Mouse (Mus musculus): ENCODE measurements around the gene Aff3.

The Aff3 gene

DNA sequence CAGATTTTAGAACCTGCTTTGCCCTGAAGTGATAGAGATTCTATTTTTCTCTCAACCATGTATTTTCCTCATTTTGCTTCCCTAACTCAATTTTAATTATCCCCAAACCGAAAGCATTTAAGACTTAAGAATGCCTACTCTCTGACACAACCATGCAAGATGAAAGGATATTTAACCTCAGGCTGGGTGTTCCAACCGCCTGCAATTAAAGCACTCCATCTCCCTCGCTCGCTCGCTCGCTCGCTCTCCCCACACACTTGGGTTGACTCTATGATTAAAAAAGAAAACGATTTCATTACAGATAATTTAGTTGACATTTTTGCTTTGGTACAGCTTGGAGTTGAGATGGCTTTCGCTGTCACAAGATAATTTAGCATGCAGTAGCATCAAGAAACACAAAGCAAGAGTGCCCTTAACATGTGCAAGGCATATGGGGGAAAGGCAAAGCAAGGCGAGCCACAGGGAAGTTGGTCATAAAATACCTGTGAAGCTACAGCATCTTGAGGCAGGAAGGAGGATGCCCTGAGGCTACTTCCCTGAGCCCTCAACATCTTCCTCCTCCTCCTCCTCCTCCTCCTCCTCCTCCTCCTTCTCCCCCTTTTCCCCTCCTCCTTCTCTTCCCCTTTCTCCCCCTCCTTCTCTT is 167.7 kb downstream of the Aff3 start:
- DNase-seq (ENCODE audit: low read depth, low spot score) = peak; percentile 37

DNA sequence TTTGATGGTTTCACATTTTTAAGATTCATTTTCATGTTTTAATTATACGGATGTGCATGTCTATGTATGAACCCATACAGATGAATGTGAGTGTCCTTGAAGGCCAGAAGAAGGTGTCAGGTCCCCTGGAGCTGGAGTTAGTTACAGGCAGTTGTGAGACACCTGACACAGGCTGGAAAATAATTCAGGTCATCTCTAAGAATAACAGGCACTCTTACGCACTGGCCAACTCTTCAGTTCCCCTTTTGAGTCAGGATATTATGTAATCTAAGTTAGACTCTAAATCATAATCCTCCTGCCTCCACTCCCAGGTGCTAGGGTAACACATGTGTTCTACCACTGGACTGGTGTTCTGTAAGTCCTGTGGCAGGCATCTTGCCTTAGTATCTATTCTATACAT is 169.5 kb downstream of the Aff3 start:
- no peak for DNase-seq (ENCODE audit: low read depth, low spot score)

DNA sequence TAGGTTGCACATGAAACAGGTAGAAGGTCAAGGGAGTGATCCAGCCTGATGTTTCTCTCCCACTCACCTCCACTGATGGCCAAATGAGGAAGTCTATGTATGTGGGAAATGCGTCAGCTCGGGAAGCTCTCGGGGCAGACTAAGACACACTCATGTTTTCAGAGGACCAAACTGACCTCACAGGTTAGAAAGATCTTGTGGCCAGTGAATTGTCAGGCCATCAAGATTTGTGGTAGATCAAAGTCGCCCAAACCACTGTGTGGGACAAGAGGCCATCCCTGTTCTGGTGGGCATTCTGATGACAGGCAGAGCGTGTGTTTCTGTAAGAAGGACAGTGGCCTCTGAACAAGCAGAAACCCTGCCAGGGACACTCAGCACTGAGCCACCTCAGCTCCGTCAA is 175.0 kb downstream of the Aff3 start:
- DNase-seq (ENCODE audit: low read depth, low spot score) = no peak

DNA sequence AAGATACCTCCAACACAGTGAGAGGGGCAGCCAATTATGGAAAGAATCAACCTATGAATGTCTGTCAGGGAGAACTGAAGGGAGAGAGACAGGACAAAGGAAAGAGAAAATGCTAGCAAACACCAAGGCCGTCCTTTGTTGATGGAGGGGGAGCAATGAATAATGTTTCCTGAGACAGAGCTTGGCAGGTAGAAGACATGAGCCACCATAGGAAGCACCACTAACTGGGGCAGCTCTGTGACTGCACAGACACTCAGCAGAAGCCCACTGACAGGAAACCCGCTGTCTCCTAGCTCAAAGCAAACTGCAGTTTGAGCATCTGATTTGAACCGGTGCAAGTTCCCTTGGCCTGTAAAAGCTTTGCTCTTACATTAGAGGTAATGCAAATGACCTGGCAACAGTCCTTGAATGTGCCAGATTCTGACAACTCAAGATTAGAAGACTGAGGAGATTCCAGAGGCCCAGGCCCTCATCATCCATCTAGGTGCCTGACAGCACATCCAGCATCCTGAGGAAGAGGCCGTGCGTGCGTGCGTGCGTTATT is 176.0 kb downstream of the Aff3 start:
- DNase-seq (ENCODE audit: low read depth, low spot score) = no peak

DNA sequence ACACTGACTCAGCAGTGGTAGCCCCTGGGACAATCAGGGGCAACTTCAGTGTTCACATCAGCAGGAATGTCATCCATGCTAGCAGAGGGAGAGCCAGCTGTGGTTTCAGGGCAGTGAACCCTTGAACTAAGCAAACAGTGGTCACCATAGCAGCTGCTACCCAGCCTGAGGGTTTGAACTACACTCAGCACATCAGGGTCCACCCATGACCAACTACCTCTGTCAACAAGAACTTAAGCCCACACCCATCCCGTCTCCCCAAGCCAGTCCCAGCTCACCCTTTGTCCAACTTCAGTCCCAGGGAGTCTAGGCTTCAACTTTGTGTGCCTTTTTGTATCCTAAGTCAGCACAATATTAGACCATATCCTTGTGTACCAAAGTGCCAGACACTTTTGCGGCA is 176.9 kb downstream of the Aff3 start:
- no peak for DNase-seq (ENCODE audit: low read depth, low spot score)

DNA sequence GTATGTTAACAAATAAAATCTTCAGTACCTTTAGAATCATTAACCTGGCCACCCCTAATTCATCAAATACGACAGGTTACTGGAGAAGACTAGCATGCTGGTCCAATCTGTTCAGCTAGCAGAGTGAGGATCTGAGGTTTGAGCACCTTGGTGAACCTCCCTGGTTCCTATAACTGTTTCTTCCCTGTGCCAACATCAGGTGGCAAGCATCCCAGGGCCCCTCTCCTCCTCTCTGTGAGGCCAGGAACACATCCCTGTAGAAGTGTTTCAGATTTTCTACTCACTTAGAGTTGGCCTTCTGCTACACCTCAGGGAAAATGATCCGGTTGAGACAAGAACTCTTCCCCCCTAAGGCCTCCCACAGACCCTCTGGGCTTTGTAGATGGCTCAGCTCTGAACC is 181.6 kb downstream of the Aff3 start:
- DNase-seq (ENCODE audit: low read depth, low spot score) = no peak

DNA sequence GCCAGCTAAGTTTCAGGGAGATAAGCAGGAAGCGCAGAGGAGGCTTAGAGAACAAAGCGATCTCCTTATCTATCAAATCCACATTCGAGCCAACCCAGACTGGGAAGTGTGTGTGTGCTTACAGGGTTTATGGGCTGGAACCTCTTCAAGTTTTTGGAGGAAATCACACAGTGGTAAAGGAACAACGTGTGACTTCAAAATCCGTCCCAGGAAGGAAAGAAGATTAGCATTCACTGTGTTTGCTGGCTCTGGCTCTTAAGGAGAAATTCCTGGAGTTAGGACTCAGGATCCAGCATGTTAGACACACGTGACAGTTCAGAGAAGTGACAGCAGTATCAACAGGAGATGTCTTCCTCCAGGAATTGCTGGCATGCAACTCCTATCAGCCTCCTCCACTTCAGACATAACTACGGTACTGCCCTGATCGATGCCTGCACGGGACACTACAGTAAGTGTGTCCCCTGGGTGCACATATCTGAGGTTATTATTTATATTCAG is 186.5 kb downstream of the Aff3 start:
- peak; percentile 58 for DNase-seq (ENCODE audit: low read depth, low spot score)

DNA sequence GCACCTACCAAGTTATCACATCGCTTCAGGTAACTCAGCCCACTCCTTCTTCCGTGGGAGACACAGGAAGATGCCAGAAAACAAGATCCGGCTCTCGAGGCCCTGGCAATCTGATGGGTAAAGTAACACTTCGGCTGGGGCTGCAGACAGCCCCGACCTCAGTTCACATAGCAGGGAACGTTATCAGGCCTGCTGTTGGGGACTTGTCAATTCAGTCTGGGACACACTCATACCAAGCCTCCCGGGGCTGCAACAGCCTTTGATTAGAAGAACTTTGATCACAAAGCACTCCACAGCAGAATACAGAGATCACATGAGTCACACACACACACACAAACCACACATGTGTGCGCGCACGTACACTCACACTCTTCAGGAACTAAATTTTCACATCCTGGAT is 193.9 kb downstream of the Aff3 start:
- no peak for DNase-seq (ENCODE audit: low read depth, low spot score)

DNA sequence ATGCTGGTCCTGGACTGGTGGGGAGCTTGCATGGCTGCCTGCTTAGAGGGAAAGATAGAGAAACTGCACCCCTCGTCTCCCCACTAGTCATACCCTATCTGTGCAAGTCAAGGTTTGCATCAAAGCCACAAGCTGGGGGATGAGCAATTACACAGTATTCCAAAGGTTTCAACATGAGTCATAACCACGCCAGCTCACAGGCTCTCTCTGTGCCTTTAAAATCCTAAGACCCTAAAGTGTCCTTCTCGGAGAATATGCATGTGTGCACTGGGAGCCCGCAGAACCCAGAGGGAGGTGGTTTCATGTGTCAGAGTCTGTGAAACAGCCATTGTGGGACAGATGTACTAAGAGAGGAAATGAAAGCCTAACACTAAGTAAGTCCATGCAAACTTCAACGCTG is 194.6 kb downstream of the Aff3 start:
- peak; percentile 66 for DNase-seq (ENCODE audit: low read depth, low spot score)

DNA sequence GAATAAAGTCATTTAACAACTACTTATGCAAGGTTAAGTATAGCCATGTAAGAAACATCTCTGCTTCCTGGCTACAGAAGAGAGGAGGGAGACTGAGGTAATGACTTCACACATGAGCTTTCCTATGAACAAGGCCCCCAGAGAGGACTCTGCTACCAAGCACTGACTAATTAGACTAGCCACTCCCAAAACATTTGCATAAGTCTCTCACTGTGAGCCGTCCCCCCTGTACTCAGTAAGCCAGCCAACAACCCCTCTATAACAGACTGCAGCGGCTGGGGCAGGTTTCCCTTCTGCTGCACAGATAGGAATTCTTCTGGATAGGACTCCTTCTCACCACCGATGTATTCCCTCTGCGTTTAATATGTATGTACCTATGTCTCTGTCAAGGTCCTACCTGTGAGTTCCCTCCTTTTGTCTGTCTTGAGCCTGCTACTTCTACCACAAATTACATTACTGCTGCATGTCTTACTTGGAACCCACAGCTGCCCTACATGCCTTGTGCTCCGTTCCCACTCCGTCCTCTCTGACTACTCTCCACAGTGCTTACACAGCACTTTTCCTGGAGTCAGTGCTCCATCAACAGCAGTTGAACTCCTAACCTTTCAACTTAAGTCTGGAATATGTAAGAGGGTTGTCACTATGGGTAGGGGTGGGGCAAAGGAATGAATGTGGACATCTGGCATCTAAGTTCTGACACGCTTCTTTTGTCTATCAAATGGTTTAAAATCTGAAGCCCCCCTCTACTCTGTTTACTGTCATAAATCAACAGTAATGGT is 197.3 kb downstream of the Aff3 start:
- DNase-seq (ENCODE audit: low read depth, low spot score) = no peak

DNA sequence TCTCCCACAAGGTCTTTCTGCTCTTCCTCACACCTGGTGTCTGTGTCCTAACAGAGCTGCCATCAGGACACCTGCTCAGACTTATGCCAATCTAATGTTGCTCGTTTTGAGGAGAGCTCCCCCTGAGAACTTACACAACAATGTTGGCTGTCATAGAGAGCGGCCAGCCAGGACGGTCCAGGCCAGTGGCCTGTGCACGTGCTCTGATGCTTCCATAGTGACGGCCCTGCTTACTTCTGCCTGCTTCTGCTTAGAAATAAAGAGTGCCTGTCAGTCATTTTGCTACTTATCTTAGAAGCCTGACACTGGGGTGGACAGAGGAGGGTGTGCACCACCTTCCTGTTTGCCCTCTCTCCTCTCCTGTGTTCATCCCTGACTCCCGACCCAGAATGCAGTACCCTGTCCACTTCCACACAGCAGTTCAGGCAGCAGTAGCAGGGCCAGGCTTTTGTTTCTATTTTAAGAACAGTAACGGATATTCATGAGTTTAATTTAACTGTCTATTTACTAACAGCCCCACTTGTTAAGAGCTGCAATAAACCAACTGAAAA is 208.0 kb downstream of the Aff3 start:
- DNase-seq (ENCODE audit: low read depth, low spot score) = no peak

DNA sequence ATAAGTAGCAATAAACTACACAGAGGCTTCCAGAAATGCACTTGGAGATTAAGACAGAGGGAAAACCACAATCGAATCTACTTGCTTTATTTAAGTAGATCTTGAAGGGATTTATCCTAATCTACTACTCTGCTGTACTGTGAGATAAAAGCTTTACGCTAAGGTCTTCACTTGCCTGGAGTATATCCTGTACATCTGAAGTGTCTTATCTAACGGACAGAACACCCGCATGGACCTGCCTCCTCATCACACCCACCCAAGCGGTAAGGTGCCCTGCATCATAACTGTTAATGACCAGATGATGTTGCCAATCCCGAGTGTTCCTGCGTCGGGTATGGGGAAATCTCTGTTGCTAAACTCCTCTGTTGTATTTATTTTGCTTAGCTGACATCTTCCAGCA is 209.8 kb downstream of the Aff3 start:
- DNase-seq (ENCODE audit: low read depth, low spot score) = no peak

DNA sequence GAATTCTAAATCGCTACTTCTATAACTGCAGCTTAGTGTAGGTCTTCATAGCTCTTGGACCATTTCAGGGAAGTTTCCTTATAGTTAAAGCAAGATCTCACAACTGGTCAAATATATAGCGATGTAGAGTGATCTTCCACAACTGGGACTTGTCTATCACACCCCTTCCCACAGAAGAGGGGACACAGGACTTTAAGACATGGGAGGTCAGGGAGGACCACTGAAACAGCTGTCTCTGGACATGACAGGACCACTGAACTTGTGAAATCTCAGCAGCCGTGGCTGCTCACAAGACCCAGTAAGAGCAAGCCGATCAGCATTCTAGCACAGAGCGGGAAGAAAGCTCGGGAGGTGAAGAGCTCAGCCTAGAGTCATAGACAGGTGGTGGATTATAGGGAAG is 213.4 kb downstream of the Aff3 start:
- DNase-seq (ENCODE audit: low read depth, low spot score) = no peak

DNA sequence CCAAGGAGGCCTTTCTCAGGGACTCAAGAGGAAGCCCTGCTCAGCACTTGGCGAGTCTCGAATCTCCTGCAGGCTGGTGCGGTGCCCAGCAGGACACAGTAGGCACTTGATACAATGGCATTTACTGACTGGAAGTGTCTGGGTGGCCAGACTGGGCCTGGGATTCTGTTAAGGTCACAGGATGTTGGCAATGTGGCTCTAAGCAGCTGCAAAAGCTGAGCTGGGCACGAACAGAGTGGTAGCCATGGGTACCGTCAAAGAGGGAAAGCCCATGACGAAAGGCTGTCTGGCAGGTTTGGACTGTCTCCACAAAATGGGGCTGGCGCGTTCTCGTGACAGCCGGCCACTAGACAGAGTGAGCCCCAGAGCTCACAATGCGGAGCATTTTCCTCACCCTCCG is 214.1 kb downstream of the Aff3 start:
- peak; percentile 75 for DNase-seq (ENCODE audit: low read depth, low spot score)

DNA sequence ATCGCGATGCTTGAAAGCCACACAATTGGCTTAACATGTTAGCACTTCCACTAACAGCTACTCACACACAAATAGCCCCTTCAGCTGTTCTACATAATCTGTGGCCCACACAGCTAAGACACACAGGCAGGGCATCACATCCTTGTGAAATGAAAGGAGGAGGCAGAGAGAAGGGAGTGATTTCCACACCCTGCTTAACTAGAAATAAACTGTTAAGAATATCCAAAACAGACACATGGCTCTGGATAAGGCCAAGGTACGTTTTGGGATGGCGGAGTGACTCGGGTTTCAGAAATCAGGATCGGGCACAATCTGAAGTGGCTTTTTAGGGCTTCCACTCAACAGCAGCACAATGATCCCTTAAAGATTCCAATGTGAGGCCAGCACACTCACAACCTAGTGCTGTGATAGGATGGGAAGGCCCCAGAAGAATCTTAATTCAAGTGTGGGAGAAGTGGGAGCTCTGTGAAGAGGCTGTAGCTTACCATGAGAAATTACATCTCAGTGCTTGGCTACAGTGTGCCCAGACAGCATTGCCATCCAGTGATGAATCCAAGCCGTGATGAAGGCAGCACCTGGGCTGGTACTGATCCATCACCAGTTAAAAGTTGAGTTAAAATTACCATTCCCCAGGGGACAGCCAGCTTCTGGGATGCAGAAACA is 214.8 kb downstream of the Aff3 start:
- DNase-seq (ENCODE audit: low read depth, low spot score) = peak; percentile 59

DNA sequence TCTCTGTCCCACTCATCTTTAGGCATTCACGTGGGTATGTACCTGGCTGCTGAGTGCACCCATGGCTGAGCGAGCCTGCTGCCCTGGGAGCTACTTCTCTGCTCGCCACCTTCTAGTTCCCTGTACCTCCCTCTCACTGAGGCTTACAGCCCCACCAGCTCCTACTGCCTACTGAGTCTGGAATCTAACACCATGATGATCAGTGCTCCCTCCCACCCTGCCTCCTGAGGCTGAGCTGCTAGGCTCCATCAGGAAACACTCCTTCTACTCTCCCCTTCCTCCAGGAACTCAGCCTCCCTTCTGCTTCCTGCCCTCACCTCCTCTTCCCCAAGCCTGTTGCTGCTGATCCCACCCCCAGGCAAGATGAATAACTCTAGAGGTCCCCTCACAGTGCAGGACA is 215.9 kb downstream of the Aff3 start:
- peak; percentile 50 for DNase-seq (ENCODE audit: low read depth, low spot score)

DNA sequence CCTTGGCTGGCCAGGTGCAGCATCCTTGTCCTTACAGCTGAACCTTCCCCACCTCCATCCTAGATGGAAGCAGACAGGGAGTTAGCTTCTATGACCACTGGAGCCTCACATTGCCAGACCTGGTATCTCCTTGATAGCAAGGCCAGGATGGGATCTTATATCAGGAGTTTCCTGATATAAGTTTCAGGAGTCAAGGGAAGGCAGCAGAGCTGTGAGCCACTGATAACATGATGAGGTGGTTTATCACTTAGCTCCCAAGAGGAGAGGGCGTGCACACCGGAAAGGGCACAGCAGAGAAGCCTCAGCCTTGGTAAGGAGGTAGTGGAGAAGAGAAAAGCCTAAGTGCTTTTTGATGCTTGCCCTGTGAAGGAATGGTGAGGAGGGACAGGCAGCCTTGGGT is 217.2 kb downstream of the Aff3 start:
- DNase-seq (ENCODE audit: low read depth, low spot score) = no peak

DNA sequence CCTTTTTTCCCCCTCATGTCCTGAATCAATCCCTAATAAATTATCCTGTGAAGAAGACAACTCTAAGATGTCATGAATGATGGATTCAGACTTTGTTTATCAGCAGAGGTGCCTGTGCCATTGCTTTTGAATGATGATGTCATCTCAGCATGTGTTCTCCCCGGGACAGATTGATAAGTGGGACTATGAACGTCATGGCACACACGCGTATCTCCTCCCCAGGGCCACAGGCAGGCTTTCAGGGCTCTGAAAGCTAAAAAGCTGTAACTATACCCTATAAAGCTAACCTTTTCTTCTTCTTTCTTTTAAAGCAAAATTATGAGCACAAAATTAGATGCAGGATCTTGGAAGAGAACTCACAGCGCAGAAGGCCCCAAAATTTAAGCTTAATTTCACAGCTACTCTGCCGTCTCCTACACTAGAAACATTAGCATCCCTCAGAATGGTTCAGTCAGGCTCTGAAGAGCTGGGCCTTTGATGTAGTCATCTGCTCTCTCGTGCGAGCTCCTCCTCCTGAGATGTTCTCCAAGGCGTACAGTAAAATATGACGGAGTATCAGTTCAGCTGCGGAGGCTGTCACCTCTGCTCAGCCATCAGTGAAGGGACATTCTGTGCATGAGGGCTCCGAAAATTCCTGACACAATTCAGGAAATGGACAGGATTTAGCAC is 218.5 kb downstream of the Aff3 start:
- peak; percentile 62 for DNase-seq (ENCODE audit: low read depth, low spot score)

DNA sequence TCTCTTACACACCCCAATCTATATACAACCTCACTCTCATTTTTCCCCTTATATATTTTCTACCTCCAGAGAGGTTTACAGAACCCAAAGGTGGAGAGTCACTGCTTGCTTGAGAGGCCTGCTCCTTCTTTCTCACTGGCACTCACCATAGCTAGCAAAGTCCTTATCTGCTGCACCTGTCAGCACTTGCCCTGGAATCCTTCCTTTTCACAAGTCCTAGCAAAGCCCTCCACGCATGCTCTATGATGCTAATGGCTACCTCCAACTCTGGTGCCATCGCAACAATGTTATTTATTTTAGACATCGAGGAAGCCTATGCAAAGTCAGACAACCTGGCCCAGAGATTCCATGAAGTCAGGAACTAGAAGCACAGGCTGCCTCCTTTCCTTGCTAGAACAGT is 221.9 kb downstream of the Aff3 start:
- DNase-seq (ENCODE audit: low read depth, low spot score) = no peak

DNA sequence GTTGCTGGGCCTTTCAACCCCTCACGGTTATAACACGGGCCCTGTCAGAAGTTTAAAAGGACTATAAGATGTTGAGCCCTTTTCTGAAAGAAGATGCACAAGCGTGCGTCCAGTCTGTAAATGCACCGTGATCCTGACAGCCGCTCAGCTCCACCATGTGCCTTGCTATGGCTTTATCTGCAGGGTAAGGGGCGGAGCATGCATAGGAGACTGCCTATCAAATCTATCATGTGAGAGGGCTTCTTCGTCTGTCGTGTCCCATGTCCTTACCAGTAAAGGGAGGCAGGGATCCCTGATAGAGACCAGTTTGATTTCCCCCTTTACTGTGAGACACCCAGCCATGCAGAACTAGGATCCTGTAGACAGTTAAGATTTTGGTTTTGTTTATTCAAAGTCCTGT is 222.3 kb downstream of the Aff3 start:
- no peak for DNase-seq (ENCODE audit: low read depth, low spot score)

DNA sequence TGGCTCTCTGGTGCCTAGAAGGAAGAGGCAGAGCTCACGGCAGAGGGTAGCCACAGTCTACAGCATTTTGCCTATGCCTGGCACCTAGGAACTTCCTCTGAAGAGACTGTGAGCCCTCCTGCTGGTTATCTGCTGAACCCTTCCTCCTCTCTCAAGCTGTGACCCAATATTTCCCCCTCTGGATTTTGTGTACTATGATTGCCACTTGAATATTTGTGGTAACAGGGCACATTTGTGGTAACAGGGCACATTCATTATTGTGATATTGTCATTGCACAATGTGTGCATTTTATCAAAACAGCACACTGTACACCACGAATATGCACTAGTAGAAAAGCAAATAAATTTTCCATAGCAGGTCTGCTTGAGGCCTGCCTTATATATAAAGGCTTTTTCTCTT is 223.0 kb downstream of the Aff3 start:
- DNase-seq (ENCODE audit: low read depth, low spot score) = no peak

DNA sequence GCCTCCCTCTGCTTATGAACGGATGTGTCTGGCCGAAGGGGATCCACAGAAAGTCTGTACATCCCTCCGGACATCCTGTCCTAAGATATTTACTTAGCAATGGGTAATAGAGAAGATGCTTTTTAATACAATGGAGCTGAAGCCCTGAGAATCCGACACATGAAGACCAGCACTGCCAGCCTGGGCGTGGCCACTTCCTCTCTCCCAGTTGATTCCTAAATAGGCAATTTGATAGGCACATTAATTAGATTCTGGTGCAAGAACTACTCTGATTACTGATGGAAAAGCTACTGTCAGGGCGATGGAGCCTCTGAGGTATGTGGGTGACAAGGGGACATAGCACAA is 224.3 kb downstream of the Aff3 start:
- no peak for DNase-seq (ENCODE audit: low read depth, low spot score)
